Mouse (Mus musculus): ENCODE measurements around the gene Skil. TPM values are rescaled to one million over a fixed set of nuclear protein-coding genes. Genes with fewer than 3 reads are reported as not detected.

The Skil gene
- total and polyA plus RNA-seq, 2 experiments from 2014 or later, result 22.7 to 51.3 TPM

DNA sequence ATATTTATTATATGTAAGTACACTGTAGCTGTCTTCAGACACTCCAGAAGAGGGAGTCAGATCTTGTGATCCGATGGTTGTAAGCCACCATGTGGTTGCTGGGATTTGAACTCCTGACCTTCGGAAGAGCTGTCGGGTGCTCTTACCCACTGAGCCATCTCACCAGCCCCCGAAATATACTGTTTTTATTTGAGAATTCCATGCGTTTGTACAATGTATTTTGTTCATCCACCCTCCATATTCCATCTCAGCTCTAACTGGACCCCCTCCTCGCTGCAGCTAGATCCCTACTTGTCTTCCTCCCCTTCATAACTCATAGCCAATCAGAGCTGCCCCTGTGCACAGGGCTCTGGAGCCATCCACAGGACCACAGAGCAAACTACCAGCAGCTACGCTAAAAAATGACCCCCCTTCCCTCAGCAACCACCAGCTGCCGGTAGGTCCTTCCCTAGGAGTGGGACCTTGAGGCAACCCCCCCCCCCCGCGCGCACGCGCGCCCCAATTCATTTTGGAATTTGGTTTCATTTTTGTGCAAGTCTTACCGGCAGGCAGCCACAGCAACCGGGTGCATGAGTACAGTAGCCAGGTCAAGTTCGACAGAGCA, 38.7 kb upstream of the Skil start:
- Histone ChIP-seq H3K9me3 (ENCODE audit: low read length) (no peaks in the 10 kb centered on the region), H3K4me2 (ENCODE audit: low read depth) (peak overlapping the region; percentile 52), H3K36me3 (ENCODE audit: insufficient read depth) (0 out of 2 replicates have a peak, but pooled peaks cover 3% of the 10 kb centered on the region), H3K4me1 (ENCODE audit: insufficient read depth) (no peaks in the 10 kb centered on the region), H3K27me3 (ENCODE audit: insufficient read depth, low read length) (no peaks in the 10 kb centered on the region), H3K4me3 (ENCODE audit: low read depth, low read length) (peak overlapping the region; percentile 30), H3K27ac (ENCODE audit: low read depth, low read length) (no peak overlapping the region), H3K9ac (no peak overlapping the region)
- peak; percentile 48 for ATAC-seq
- no peak for DNase-seq
- 32% methylated on average over 17 of the region's 17 CpGs for WGBS
- TF ChIP-seq CTCF (IDR thresholded peaks at IDR 0.05; ENCODE audit: low read depth), result no peak; the same call in 1 of the 2 replicates

DNA sequence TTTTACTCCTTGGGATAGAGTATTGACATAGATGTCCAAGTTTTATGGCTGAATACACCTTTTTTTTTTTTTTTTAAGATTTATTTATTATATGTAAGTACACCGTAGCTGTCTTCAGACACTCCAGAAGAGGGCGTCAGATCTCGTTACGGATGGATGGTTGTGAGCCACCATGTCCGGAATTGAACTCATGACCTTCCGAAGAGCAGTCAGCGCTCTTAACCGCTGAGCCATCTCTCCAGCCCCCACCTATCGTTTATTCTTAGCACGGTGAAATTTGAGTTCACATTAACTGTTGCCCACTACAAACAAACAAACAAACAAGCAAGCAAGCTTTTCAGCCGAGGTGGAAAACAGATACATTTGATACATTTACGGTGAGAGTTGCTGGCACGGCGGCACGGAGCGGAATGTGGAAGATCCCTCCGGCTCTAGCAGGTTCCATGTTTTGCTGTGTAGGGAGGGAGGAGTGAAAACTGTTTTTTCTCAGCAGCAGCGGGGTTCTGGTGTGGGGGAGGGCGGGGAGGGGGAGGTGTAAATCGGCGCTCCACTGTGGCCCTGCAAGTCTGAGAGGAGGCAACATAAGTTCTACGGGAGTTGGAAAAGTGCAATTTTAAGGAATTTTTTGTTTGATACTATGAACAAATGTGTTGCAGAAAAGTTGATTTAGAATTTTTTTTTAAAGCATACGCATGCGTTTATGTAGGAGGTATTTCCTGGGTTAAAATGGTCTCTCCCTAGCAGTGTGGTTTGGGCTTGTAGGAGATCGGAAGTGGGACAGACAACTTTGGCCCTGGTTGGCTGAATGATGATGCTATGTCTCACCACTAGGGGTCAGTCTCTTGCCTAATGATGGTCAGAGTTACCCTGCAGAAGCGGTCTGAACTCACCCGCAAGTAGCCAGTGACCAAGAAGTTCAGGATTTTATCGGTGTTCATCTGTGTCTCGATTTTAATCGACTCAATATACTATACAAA, 37.9 kb upstream of the Skil start:
- peak; percentile 92 for TF ChIP-seq CTCF (IDR thresholded peaks at IDR 0.05; ENCODE audit: low read depth)

DNA sequence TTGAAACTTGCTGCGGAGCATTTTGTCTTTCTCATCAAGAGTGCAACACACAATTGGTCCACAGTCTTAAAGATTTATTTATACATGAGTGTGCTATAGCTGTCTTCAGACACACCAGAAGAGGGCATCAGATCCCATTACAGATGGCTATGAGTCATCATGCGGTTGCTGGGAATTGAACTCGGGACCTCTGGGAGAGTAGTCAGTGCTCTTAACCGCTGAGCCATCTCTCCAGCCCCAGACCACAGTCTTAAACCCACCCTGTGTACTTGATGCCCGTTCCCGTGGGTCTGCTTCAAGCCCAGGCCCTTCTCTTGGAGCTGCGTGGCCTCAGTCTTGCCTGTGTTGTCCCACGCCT, 34.1 kb upstream of the Skil start:
- Histone ChIP-seq H3K27me3 (ENCODE audit: insufficient read depth, low read length) (no peaks in the 10 kb centered on the region), H3K9me3 (ENCODE audit: low read length) (no peaks in the 10 kb centered on the region), H3K4me3 (ENCODE audit: low read depth, low read length) (no peak overlapping the region), H3K4me1 (ENCODE audit: insufficient read depth) (no peaks in the 10 kb centered on the region), H3K9ac (no peak overlapping the region), H3K27ac (ENCODE audit: low read depth, low read length) (no peak overlapping the region), H3K36me3 (ENCODE audit: insufficient read depth) (no peaks in the 10 kb centered on the region), H3K4me2 (ENCODE audit: low read depth) (no peak overlapping the region)
- ATAC-seq, result no peak
- 90% methylated on average over 8 of the region's 8 CpGs for WGBS
- DNase-seq, result no peak
- no peak for TF ChIP-seq CTCF (IDR thresholded peaks at IDR 0.05; ENCODE audit: low read depth)

More for the DNA sequence above, 37.9 kb upstream of the Skil start:
- Histone ChIP-seq H3K9me3 (ENCODE audit: low read length) (no peaks in the 10 kb centered on the region), H3K36me3 (ENCODE audit: insufficient read depth) (no peaks in the 10 kb centered on the region), H3K27ac (ENCODE audit: low read depth, low read length) (no peak overlapping the region), H3K4me1 (ENCODE audit: insufficient read depth) (no peaks in the 10 kb centered on the region), H3K27me3 (ENCODE audit: insufficient read depth, low read length) (no peaks in the 10 kb centered on the region), H3K4me3 (ENCODE audit: low read depth, low read length) (peak overlapping the region; percentile 30), H3K4me2 (ENCODE audit: low read depth) (peak overlapping the region; percentile 52), H3K9ac (no peak overlapping the region)
- DNase-seq (peak; percentile 81), ATAC-seq (peak; percentile 88)
- WGBS, result 4% methylated on average over 30 of the region's 30 CpGs

DNA sequence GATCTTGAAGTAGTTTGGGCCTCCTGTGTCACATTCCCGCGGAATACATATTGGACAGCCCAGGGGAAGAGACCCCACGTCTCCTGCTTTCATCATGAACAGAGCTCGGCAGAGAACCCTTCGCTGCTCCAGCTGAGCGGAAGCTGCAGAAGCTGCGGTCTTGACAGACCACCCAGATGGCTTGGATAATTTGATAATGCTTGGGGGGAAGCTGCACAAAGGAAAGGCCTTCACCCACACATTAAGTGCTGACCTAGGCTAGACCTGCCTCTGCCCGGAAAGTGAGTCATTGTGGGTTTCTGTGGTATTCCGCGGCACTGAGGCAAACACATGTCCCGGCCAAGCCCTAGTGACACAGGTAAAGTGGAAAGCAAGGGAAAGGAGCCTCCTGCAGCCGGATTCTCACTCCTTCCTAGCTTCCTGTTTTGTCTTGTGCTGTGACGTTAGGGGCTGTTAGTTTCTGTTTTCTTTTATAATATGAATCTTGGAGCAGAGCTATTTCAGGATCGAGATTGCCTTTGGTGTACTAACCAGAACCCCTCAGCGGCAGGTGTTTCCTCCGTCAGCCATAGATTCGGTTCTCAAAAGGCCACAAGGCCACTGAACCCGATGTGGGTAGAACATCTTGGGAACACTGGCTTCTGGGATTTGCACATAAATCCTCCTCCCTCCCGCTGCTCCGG, 33.6 kb upstream of the Skil start:
- no peak for ATAC-seq
- Histone ChIP-seq H3K4me3 (ENCODE audit: low read depth, low read length) (no peak overlapping the region), H3K4me1 (ENCODE audit: insufficient read depth) (no peaks in the 10 kb centered on the region), H3K9me3 (ENCODE audit: low read length) (no peaks in the 10 kb centered on the region), H3K4me2 (ENCODE audit: low read depth) (no peak overlapping the region), H3K9ac (no peak overlapping the region), H3K27me3 (ENCODE audit: insufficient read depth, low read length) (no peaks in the 10 kb centered on the region), H3K27ac (ENCODE audit: low read depth, low read length) (no peak overlapping the region), H3K36me3 (ENCODE audit: insufficient read depth) (no peaks in the 10 kb centered on the region)
- no peak for DNase-seq
- WGBS, result 81% methylated on average over 20 of the region's 20 CpGs
- TF ChIP-seq CTCF (IDR thresholded peaks at IDR 0.05; ENCODE audit: low read depth), result no peak

DNA sequence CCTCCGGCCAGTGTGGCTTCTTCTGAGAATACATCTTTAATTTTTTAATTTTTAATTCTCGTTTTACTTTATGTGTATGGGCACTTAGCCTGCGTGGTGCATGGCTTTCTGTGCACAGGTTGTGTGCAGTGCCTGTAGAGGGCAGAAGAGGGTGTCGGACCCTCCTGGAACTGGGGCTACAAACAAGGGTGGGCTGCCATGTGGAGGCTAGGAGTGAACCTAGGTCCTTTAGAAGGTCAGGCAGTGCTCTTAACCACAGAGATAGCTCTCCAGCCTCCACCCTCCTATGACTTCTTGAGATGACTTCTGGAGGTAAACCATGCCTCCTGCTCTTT, 33.1 kb upstream of the Skil start:
- 81% methylated on average over 4 of the region's 4 CpGs for WGBS

DNA sequence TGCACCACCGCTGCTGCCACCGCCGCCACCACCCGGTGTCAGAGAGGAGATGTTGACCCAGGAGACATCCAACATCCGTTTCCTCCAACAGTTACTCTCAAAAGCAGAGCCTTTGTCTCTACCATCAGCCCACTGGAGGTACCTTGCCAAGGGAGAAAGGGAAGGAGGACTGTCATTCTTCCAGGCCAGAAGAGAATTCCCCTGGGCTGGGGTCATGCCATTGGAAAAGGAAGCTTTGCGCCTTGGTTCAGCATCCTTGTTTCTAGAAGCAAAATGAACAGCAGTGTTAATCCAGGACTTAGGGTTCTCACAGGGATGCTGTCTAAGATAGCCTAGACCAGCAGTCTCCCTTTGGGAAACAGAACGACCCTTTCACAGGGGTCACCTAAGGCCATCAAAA, 32.5 kb upstream of the Skil start:
- no peaks in the 10 kb centered on the region for H3K9me3 ChIP-seq (ENCODE audit: low read length)
- H3K27ac ChIP-seq (ENCODE audit: low read depth, low read length), result no peak overlapping the region
- no peak overlapping the region for H3K9ac ChIP-seq
- no peak overlapping the region for H3K4me3 ChIP-seq (ENCODE audit: low read depth, low read length)
- no peak overlapping the region for H3K4me2 ChIP-seq (ENCODE audit: low read depth)
- WGBS, result 92% methylated on average over 7 of the region's 7 CpGs
- H3K27me3 ChIP-seq (ENCODE audit: insufficient read depth, low read length), result no peaks in the 10 kb centered on the region
- no peaks in the 10 kb centered on the region for H3K4me1 ChIP-seq (ENCODE audit: insufficient read depth)
- DNase-seq, result no peak
- no peaks in the 10 kb centered on the region for H3K36me3 ChIP-seq (ENCODE audit: insufficient read depth)
- ATAC-seq, result no peak
- no peak for TF ChIP-seq CTCF (IDR thresholded peaks at IDR 0.05; ENCODE audit: low read depth)

More for the DNA sequence above, 33.1 kb upstream of the Skil start:
- ATAC-seq (no peak), DNase-seq (no peak)
- Histone ChIP-seq H3K27me3 (ENCODE audit: insufficient read depth, low read length) (no peaks in the 10 kb centered on the region), H3K4me3 (ENCODE audit: low read depth, low read length) (no peak overlapping the region), H3K9ac (no peak overlapping the region), H3K9me3 (ENCODE audit: low read length) (no peaks in the 10 kb centered on the region), H3K4me1 (ENCODE audit: insufficient read depth) (no peaks in the 10 kb centered on the region), H3K27ac (ENCODE audit: low read depth, low read length) (no peak overlapping the region), H3K36me3 (ENCODE audit: insufficient read depth) (no peaks in the 10 kb centered on the region), H3K4me2 (ENCODE audit: low read depth) (no peak overlapping the region)
- no peak for TF ChIP-seq CTCF (IDR thresholded peaks at IDR 0.05; ENCODE audit: low read depth)

DNA sequence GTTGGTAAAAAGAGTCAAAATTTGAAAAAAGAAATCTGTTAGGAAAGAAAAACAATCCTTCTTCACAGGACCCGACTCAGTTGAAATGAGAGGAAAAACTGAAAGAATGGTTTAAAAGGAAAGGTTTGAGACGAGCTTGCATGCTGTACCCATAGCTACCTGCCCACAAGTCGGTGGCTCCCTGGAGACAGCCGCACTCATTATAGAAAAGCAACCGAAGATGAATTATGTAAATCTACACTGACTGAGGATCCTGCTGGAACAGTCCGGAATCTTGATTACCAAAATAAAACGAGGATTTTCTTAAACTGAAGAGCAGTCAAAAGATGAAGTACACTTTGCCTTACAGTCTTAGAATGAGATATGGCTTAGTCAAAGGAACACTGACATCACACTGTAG, 26.4 kb upstream of the Skil start:
- no peak overlapping the region for H3K27ac ChIP-seq (ENCODE audit: low read depth, low read length)
- H3K36me3 ChIP-seq (ENCODE audit: insufficient read depth), result no peaks in the 10 kb centered on the region
- H3K9me3 ChIP-seq (ENCODE audit: low read length), result no peaks in the 10 kb centered on the region
- H3K27me3 ChIP-seq (ENCODE audit: insufficient read depth, low read length), result no peaks in the 10 kb centered on the region
- ATAC-seq (peak; percentile 58), DNase-seq (no peak)
- no peak overlapping the region for H3K4me2 ChIP-seq (ENCODE audit: low read depth)
- no peak for TF ChIP-seq CTCF (IDR thresholded peaks at IDR 0.05; ENCODE audit: low read depth)
- no peak overlapping the region for H3K9ac ChIP-seq
- 77% methylated on average over 7 of the region's 7 CpGs for WGBS
- no peaks in the 10 kb centered on the region for H3K4me1 ChIP-seq (ENCODE audit: insufficient read depth)
- no peak overlapping the region for H3K4me3 ChIP-seq (ENCODE audit: low read depth, low read length)
